Mouse (Mus musculus) megakaryocyte, embryonic 14.5 days (primary cell): ENCODE measurements around the gene 0610009B22Rik.

ENCODE experiments used
- FLI1 ChIP-seq: IDR thresholded peaks from 2 replicates; pipeline ENCODE4 v1.6.1; 2012; ENCODE audit warnings: low read length, inconsistent platforms, mixed read lengths
- GATA1 ChIP-seq: IDR thresholded peaks from 3 replicates; pipeline ENCODE4 v1.6.1; 2012; ENCODE audit warnings: mixed read lengths, low read length, inconsistent platforms, borderline replicate concordance

- TF ChIP-seq GATA1 (no peak), FLI1 (no peak)
These were observed 50.2 kb downstream of the 0610009B22Rik start for GRCm38 (mm10) chr11:51638497-51638896.
